Mouse (Mus musculus): Measurements from ENCODE around the gene Tmem29. TPM values are rescaled to one million over a fixed set of nuclear protein-coding genes. Genes with fewer than 3 reads are reported as not detected.
A peak's percentile ranks its signal among the peaks of the same experiment; 100 is the strongest.

The Tmem29 gene
- polyA plus RNA-seq, 1 experiment from 2014 or later = 73.6 TPM

DNA sequence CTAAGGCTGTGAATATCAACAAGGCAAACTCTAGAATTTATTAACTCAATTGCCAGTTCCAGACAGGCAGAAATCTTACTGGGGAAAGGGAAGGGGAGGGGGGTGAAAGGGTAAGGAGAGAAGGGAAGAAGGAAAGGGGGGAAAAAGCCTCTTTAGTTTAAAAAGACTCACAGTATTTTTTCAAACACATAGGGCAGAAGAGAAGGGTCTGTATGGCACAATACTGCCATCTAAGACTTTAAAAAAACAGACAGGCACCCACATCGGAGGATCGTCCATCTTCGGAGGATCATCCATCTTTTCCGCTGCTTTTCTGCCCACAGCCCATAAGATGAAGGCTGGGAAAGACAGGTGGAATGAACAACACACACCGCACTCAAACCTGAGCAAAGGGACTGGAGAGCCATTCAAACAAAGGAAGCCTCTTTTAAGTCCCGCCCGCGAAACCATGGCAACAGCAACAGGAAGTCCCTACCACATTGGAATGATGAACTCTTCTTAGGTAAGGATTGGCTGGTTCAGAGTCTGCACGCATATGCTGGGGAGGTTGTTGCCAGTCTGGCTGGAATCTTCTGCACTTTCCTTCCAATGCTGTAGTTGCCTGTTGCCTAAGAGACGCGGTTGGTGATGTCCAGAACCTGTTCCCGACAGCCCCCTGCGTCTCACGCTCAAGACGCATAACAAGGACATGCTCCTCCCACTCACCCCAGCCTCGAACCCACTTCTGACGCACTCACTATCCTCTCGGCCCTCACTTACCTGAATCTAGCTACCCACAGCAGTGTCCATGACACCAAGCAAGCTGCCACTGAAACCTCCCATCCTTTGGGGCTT lies 18.2 kb downstream of the Tmem29 start:
- peak; percentile 96 for ATAC-seq (ENCODE audit: low FRiP score)
- WGBS = 14% methylated on average over 18 of the region's 18 CpGs

DNA sequence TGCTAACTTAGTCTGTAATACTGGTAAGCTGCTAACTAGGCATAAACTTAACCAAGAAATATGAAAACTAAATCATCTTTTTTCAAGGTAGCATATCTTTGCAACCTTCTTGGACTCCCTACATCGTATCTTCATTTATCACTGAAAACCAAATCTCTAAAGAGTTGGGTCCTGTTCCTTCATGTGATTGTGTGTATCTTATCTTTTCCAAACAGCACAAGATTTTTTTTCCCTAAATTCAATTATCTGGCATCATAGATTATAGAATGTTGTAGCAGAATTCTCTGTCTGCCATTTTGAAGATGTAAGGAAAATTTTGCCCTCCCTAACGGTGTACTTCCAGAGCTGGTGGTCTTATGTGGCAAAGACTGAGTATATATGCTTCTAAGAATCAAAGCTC lies 22.6 kb downstream of the Tmem29 start:
- H3K4me2 ChIP-seq = no peak overlapping the region

More for the DNA sequence above, 18.2 kb downstream of the Tmem29 start:
- peak overlapping the region; percentile 74 for H3K9ac ChIP-seq
- no peaks in the 10 kb centered on the region for H3K27me3 ChIP-seq
- H3K4me1 ChIP-seq (replicated peaks) = no peaks in the 10 kb centered on the region
- H3K4me3 ChIP-seq = peak overlapping the region; percentile 44
- no peaks in the 10 kb centered on the region for H3K9me3 ChIP-seq
- no peaks in the 10 kb centered on the region for H3K36me3 ChIP-seq
- peak overlapping the region; percentile 54 for H3K4me2 ChIP-seq
- H3K27ac ChIP-seq = peak overlapping the region; percentile 86

DNA sequence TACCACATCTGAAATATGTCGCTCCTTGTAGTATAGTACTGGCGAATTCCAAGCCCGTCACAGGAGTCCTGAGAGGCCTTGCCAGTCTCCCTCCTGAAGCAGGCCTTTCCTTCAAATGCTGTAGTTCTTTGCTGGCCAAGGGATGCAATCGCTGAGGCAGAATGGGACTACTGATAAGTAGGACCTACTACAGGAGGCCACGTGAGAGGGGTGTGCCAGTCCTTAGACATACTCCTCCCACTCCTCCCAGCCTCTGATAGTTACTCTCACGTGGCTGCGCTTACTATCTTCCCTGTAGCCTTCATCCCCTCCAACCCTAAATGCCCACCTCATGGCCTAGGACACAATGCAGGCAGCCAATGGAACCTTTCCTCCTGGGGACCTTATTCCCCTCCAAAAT lies 23.6 kb downstream of the Tmem29 start:
- no peak for ATAC-seq (ENCODE audit: low FRiP score)
- Histone ChIP-seq H3K9ac (no peak overlapping the region), H3K9me3 (no peaks in the 10 kb centered on the region), H3K36me3 (no peaks in the 10 kb centered on the region), H3K27ac (no peak overlapping the region), H3K4me1 (replicated peaks) (no peaks in the 10 kb centered on the region), H3K27me3 (no peaks in the 10 kb centered on the region), H3K4me3 (no peak overlapping the region), H3K4me2 (no peak overlapping the region)
- 88% methylated on average over 7 of the region's 7 CpGs for WGBS

More for the DNA sequence above, 22.6 kb downstream of the Tmem29 start:
- Histone ChIP-seq H3K9ac (no peak overlapping the region), H3K4me3 (no peak overlapping the region), H3K27me3 (no peaks in the 10 kb centered on the region), H3K9me3 (no peaks in the 10 kb centered on the region), H3K27ac (no peak overlapping the region), H3K36me3 (no peaks in the 10 kb centered on the region), H3K4me1 (replicated peaks) (no peaks in the 10 kb centered on the region)
- WGBS = 92% methylated on average over 2 of the region's 2 CpGs
- no peak for ATAC-seq (ENCODE audit: low FRiP score)

DNA sequence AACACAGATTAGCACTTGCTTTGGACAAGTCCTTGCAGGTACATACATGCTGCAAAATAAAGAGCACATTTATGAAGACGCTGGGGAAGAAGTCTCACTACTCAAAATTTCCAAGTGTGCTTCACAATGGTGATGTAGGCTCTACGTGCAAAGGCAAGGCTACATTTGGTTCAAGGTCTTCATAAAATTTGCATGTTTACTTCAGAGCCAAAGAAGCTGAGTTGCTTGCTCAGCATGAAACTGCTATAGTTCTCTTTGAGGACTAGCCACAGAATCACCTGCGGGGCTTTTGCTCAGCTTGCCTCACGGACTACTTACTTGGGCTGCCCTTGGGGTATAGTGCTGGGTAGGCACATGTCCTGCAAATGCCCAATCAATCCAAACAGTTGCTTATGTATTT lies 45.4 kb downstream of the Tmem29 start:
- 95% methylated on average over 4 of the region's 4 CpGs for WGBS
- H3K27ac ChIP-seq = no peak overlapping the region
- H3K36me3 ChIP-seq = peaks cover 15% of the 10 kb centered on the region
- H3K4me1 ChIP-seq (replicated peaks) = no peaks in the 10 kb centered on the region
- no peak overlapping the region for H3K4me2 ChIP-seq
- H3K9ac ChIP-seq = no peak overlapping the region
- no peaks in the 10 kb centered on the region for H3K27me3 ChIP-seq
- ATAC-seq (ENCODE audit: low FRiP score) = no peak
- H3K4me3 ChIP-seq = no peak overlapping the region
- H3K9me3 ChIP-seq = no peaks in the 10 kb centered on the region

Other genes with a start within 250 kb of the Tmem29 start
- gene Alas2, start 88.2 kb upstream of the Tmem29 start, polyA plus RNA-seq (2015; fragmentation: Nextera tagmentation; extraction: Ambion mirVana) = 24.6 and 27.5 TPM in 2 replicates
- gene Pfkfb1, start 129.1 kb upstream of the Tmem29 start, polyA plus RNA-seq (2015; fragmentation: Nextera tagmentation; extraction: Ambion mirVana) = 3.6 and 4.4 TPM in 2 replicates
- 19.7 and 20.4 TPM in 2 replicates for gene Apex2, start 130.7 kb upstream of the Tmem29 start, polyA plus RNA-seq (2015; fragmentation: Nextera tagmentation; extraction: Ambion mirVana)
- gene Tro, start 198.4 kb upstream of the Tmem29 start, polyA plus RNA-seq (2015; fragmentation: Nextera tagmentation; extraction: Ambion mirVana) = 63.8 and 70.7 TPM in 2 replicates